In the genomic region with DNA sequence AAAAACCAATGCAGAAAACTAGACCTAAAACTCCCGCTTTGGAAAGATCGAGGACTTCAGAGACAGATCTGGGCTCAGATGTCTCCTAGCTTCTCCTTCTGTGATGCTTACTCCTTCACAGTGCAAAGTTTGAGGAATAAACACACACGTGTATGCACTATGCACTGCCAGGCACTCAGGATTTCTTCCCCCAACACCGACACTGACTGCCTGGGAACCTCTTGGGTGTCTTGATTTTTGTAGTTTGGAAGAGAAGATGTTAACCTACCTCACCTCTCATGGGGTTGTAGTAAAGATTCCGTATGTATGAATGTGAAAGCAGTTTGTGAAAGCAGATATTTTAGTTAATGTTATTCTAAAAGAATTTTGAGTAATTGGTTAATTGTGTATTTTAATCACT, we compare ENCODE assay signal across 16 mouse cellular contexts.
"Had no signal": no experiment of that assay in that cellular context is flagged by ENCODE, and none has a peak within 500 bp of the region (broad histone marks: within the 10 kb centered on the region; RNA-seq: fewer than 3 reads in every experiment).

No protein-coding gene starts in this region.

- H3K4me3 ChIP-seq: neural tube, embryonic 13.5 days; neural tube, embryonic 15.5 days; stomach, embryonic 15.5 days had no signal

- H3K9ac ChIP-seq: neural tube, embryonic 13.5 days; neural tube, embryonic 15.5 days; stomach, embryonic 15.5 days had no signal

- H3K27ac ChIP-seq: neural tube, embryonic 13.5 days; neural tube, embryonic 15.5 days; stomach, embryonic 15.5 days; stomach, postnatal 0 days had no signal

- H3K9me3 ChIP-seq: neural tube, embryonic 13.5 days; neural tube, embryonic 15.5 days; stomach, embryonic 15.5 days had no signal

- H3K4me1 ChIP-seq: neural tube, embryonic 13.5 days; neural tube, embryonic 15.5 days; stomach, embryonic 15.5 days had no signal

- H3K27me3 ChIP-seq: neural tube, embryonic 13.5 days; neural tube, embryonic 15.5 days; stomach, embryonic 15.5 days had no signal

- H3K4me2 ChIP-seq: neural tube, embryonic 13.5 days; neural tube, embryonic 15.5 days; stomach, embryonic 15.5 days had no signal

- DNase-seq: retina, postnatal 1 day; right cerebral cortex, adult 18-20 months; right cerebral cortex, postnatal 14 days; right cerebral cortex, postnatal 25 days; right cerebral cortex, postnatal 4 days; spleen, adult 18-20 months; thymus, adult 18-20 months; thymus, adult 2 months; thymus, postnatal 14 days; thymus, postnatal 25 days; thymus, postnatal 36 days; thymus, postnatal 4 days had no signal
